Mouse (Mus musculus): ENCODE data around the gene Tdrd7.

- TF ChIP-seq MAFK (IDR thresholded peaks at IDR 0.05; ENCODE audit: insufficient read depth, low read depth, low read length) = no peak
- no peak for TF ChIP-seq HCFC1 (IDR thresholded peaks at IDR 0.05; ENCODE audit: borderline replicate concordance, insufficient read depth, low read length)
- TF ChIP-seq ZC3H11A (IDR thresholded peaks at IDR 0.05; ENCODE audit: borderline replicate concordance, low read depth, low read length) = no peak
Observed at GRCm38 (mm10) chr4:45956706-45957105, 8.4 kb upstream of the Tdrd7 start.
